Mouse (Mus musculus): ENCODE data around the gene Atrip. TPM values are rescaled to one million over a fixed set of nuclear protein-coding genes. Genes with fewer than 3 reads are reported as not detected.

The Atrip gene
- polyA plus RNA-seq, 1 experiment: 10.2 TPM

DNA sequence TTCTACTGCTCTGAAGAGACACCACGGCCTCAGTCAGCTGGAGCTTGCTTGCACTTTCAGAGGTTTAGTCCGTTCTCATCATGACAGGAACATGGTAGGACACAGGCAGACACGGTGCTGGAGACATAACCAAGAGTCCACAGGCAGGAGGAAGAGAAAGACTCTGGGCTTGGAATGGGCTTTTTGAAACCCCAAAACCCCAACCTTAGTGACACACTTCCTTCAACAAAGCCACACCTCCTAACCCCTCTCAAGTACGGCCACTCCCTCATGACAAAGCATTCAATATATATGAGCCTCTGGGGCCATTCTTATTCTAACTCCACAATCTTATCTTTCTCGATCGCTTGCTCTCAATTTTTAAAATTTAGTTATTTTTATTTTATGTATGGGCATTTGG is 41.5 kb downstream of the Atrip start:
- Histone ChIP-seq H3K27ac (ENCODE audit: control insufficient read depth, insufficient read depth, low read depth, low read length, poor library complexity) (no peak overlapping the region), H3K4me1 (ENCODE audit: control insufficient read depth, insufficient read depth, low read length) (no peaks in the 10 kb centered on the region; the same call in 1 of the 2 replicates), H3K4me3 (replicated peaks; ENCODE audit: control insufficient read depth, low read depth, low read length) (no peak overlapping the region)
- 57% methylated on average over 6 of the region's 6 CpGs for WGBS
- TF ChIP-seq CTCF (IDR thresholded peaks at IDR 0.05; ENCODE audit: control insufficient read depth, insufficient read depth, low read length) (no peak), POLR2A (IDR thresholded peaks at IDR 0.05; ENCODE audit: borderline replicate concordance, control insufficient read depth, low read depth, low read length) (no peak)

DNA sequence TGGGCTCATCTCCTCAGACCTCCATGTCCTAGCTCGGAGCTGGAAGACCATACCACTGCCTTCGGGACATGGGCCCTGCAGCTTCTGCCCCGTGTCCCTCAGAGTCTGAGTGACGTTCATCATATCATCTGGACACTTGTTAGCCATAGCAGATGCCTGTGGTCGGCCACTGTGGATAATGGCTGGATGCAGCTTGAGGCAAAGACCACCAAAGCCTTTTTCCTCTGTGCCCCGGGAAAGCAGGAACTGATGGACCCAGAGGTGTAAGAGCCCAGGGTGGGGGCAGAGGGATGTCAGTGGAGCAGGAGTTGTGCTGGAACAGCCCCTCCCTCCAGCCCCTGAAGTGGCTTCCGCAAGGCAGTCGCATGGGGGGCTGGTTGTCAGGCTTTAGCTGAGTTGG is 42.2 kb downstream of the Atrip start:
- Histone ChIP-seq H3K4me1 (ENCODE audit: control insufficient read depth, insufficient read depth, low read length) (no peaks in the 10 kb centered on the region; the same call in 1 of the 2 replicates), H3K4me3 (replicated peaks; ENCODE audit: control insufficient read depth, low read depth, low read length) (no peak overlapping the region), H3K27ac (ENCODE audit: control insufficient read depth, insufficient read depth, low read depth, low read length, poor library complexity) (no peak overlapping the region)
- TF ChIP-seq POLR2A (IDR thresholded peaks at IDR 0.05; ENCODE audit: borderline replicate concordance, control insufficient read depth, low read depth, low read length) (no peak), CTCF (IDR thresholded peaks at IDR 0.05; ENCODE audit: control insufficient read depth, insufficient read depth, low read length) (no peak)
- 85% methylated on average over 8 of the region's 8 CpGs for WGBS

DNA sequence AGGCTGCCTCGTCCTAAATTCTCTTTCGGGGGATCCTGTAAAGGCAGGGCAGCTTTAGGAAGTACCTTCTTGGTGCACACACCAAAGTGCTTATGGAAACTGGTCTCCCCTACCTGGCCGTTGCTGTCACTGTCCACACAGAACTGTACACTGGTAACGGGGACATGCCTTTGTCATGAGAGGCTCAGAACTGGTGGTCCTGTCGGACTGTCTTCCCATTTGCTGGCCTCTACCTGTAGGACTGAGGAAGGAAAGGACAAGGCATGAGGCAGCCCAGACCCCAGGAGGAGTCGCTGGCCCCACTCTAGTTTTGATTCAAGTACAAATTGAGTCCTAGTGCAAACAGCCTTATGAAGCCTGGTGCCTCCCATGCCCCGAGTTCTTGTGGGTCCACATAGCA is 42.9 kb downstream of the Atrip start:
- no peak overlapping the region for H3K27ac ChIP-seq (ENCODE audit: control insufficient read depth, insufficient read depth, low read depth, low read length, poor library complexity)
- 84% methylated on average over 7 of the region's 7 CpGs for WGBS
- TF ChIP-seq CTCF (IDR thresholded peaks at IDR 0.05; ENCODE audit: control insufficient read depth, insufficient read depth, low read length) (no peak), POLR2A (IDR thresholded peaks at IDR 0.05; ENCODE audit: borderline replicate concordance, control insufficient read depth, low read depth, low read length) (no peak)
- no peaks in the 10 kb centered on the region; the same call in 1 of the 2 replicates for H3K4me1 ChIP-seq (ENCODE audit: control insufficient read depth, insufficient read depth, low read length)
- no peak overlapping the region for H3K4me3 ChIP-seq (replicated peaks; ENCODE audit: control insufficient read depth, low read depth, low read length)

DNA sequence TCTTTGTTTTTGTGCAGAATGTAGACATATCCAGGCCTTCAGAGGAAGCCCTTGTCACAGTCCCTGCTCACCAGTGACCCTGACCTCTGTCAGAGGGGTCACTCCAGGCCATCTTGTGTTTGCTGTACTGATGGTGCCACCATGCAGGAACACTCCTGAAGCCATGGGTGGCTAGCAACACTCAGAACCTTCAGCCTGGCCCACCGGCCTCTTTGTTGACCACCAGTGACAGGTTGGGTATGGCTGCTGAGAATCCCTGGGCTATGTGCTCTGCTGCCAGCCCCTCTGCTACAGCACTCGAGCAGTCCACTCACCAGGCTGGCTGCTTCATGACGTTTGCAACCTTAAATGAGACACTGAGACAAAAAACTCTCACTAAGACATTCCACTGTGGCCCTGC is 43.6 kb downstream of the Atrip start:
- Histone ChIP-seq H3K4me3 (replicated peaks; ENCODE audit: control insufficient read depth, low read depth, low read length) (no peak overlapping the region), H3K4me1 (ENCODE audit: control insufficient read depth, insufficient read depth, low read length) (no peaks in the 10 kb centered on the region; the same call in 1 of the 2 replicates), H3K27ac (ENCODE audit: control insufficient read depth, insufficient read depth, low read depth, low read length, poor library complexity) (no peak overlapping the region)
- 81% methylated on average over 3 of the region's 3 CpGs for WGBS
- TF ChIP-seq POLR2A (IDR thresholded peaks at IDR 0.05; ENCODE audit: borderline replicate concordance, control insufficient read depth, low read depth, low read length) (no peak), CTCF (IDR thresholded peaks at IDR 0.05; ENCODE audit: control insufficient read depth, insufficient read depth, low read length) (no peak)

DNA sequence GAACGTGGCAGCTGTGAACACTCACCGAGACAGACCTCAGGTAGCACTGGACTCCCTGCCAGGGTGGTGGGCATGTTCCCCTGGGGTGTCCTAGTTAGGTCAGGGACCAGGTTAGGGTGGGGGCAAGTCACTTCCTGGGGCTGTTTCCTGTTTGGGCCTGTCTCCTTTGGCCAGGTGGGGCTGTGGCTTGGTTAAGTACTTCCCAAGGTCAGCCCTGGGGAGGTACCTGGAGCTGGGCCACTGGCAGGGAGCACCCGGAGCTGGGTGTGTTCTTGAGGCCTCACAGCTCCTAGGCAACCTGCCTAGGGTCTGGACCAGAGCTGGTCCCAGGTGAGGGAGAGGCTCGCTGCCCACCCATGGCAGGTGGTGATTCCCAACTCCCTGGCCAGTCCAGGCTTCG is 45.0 kb downstream of the Atrip start:
- TF ChIP-seq CTCF (IDR thresholded peaks at IDR 0.05; ENCODE audit: control insufficient read depth, insufficient read depth, low read length) (no peak), POLR2A (IDR thresholded peaks at IDR 0.05; ENCODE audit: borderline replicate concordance, control insufficient read depth, low read depth, low read length) (no peak)
- no peak overlapping the region for H3K4me3 ChIP-seq (replicated peaks; ENCODE audit: control insufficient read depth, low read depth, low read length)
- H3K4me1 ChIP-seq (ENCODE audit: control insufficient read depth, insufficient read depth, low read length): no peaks in the 10 kb centered on the region; the same call in 1 of the 2 replicates
- no peak overlapping the region for H3K27ac ChIP-seq (ENCODE audit: control insufficient read depth, insufficient read depth, low read depth, low read length, poor library complexity)
- 55% methylated on average over 5 of the region's 5 CpGs for WGBS

DNA sequence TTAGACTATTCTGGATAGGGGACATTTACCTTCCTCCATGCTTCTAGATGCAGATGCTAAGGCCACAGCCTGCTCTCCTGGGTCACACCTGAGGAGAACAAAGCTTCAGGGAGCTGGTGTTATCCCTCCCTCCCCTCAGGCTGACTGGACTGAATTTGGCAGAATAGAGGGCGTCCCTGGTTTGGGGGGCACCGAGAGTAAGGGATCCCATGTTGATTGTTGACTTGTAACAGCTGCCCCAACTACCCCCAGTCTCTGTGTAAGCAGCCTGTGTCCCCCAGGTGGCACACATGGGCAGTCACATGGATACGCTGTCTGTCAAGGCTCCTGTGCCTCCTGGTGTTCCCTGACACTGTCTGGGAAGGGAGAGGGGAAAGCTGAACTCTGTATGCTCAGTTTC is 45.5 kb downstream of the Atrip start:
- peaks cover 3% of the 10 kb centered on the region; the same call in 1 of the 2 replicates for H3K4me1 ChIP-seq (ENCODE audit: control insufficient read depth, insufficient read depth, low read length)
- H3K4me3 ChIP-seq (replicated peaks; ENCODE audit: control insufficient read depth, low read depth, low read length): no peak overlapping the region
- WGBS: 84% methylated on average over 3 of the region's 3 CpGs
- no peak overlapping the region for H3K27ac ChIP-seq (ENCODE audit: control insufficient read depth, insufficient read depth, low read depth, low read length, poor library complexity)
- TF ChIP-seq POLR2A (IDR thresholded peaks at IDR 0.05; ENCODE audit: borderline replicate concordance, control insufficient read depth, low read depth, low read length) (no peak), CTCF (IDR thresholded peaks at IDR 0.05; ENCODE audit: control insufficient read depth, insufficient read depth, low read length) (no peak)

DNA sequence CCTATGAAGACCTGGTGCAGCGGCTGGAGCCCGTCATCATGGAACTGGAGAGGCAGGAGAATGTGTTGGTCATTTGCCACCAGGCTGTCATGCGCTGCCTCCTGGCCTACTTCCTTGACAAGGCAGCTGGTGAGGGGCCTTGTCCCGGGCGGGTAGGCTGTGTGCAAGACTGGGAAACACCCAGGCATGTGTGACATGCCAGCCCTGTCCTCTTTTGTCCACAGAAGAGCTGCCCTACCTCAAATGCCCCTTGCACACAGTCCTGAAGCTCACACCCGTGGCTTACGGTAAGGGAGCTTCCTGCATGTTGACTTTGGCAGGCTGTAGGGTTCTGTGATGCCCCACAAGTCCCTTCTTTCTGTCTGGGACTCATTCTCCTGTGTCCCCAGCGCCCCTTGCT is 46.4 kb downstream of the Atrip start:
- WGBS: 73% methylated on average over 8 of the region's 8 CpGs

DNA sequence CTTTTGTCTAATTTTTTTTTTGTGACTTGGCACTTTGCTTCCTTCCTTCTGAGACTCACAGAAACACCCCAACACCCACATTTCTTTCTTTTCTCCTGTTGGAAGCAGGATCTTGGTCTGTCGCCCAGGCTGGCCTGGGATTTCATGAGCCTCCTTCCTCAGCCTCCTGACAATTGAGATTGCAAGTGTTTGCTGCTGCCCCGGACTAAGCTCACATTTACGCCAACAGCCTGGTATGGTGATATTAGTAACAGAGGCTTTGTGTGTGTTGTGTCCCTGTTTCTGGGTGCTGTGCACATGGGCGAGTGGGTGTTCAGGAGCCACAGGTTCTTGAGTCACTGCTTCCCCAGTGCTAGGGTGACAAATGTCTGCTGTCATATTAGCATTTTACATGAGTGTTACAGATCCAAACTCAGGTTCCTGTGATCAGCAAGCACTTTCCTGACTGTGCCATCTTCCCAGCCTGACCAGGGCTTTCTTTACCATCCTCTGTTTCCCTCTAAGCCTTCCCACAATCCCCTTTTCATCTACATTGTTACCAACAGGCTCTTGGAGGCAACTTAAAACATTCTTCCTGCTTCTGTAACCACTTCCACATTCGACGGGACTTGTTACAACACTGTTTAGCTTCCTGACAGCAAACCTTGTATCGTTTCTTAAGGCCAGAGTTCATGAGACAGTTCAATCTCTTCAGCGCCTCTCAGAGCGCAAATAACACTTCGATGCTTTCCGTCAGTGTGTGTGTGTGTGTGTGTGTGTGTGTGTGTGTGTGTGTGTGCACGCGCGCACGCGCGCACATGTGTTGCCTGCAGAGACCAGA is 50.8 kb downstream of the Atrip start:
- 33% methylated on average over 17 of the region's 17 CpGs for WGBS
- Histone ChIP-seq H3K4me1 (ENCODE audit: control insufficient read depth, insufficient read depth, low read length) (peaks cover 9% of the 10 kb centered on the region; the same call in 1 of the 2 replicates), H3K27ac (ENCODE audit: control insufficient read depth, insufficient read depth, low read depth, low read length, poor library complexity) (peak overlapping the region; percentile 86), H3K4me3 (replicated peaks; ENCODE audit: control insufficient read depth, low read depth, low read length) (peak overlapping the region; percentile 24)
- TF ChIP-seq POLR2A (IDR thresholded peaks at IDR 0.05; ENCODE audit: borderline replicate concordance, control insufficient read depth, low read depth, low read length) (no peak), CTCF (IDR thresholded peaks at IDR 0.05; ENCODE audit: control insufficient read depth, insufficient read depth, low read length) (no peak)

More for the DNA sequence above, 46.4 kb downstream of the Atrip start:
- H3K4me3 ChIP-seq (replicated peaks; ENCODE audit: control insufficient read depth, low read depth, low read length): no peak overlapping the region
- no peak for TF ChIP-seq CTCF (IDR thresholded peaks at IDR 0.05; ENCODE audit: control insufficient read depth, insufficient read depth, low read length)
- TF ChIP-seq POLR2A (IDR thresholded peaks at IDR 0.05; ENCODE audit: borderline replicate concordance, control insufficient read depth, low read depth, low read length): no peak
- no peak overlapping the region; the same call in 1 of the 2 replicates for H3K27ac ChIP-seq (ENCODE audit: control insufficient read depth, insufficient read depth, low read depth, low read length, poor library complexity)
- peaks cover 5% of the 10 kb centered on the region; the same call in 1 of the 2 replicates for H3K4me1 ChIP-seq (ENCODE audit: control insufficient read depth, insufficient read depth, low read length)

All from bone marrow, adult 2 months (tissue).